In genomic region chr3:68493170-68493585, GRCm38 (mm10) we compare ENCODE assay signal across 8 mouse cellular contexts.
DNase-seq lines count a peak whose midpoint lies in the region; ATAC-seq and TF ChIP-seq lines count a peak whose summit lies in the region.

No protein-coding gene starts in this region.

- no peaks in the 10 kb centered on the region for H3K27me3 ChIP-seq in C2C12 (ENCODE audit: control insufficient read depth, insufficient read depth, insufficient read length)
- H3K27me3 ChIP-seq in forebrain, embryonic 12.5 days = peaks cover 27% of the 10 kb centered on the region
- 0 out of 2 replicates have a peak, but pooled peaks cover 4% of the 10 kb centered on the region for H3K27me3 ChIP-seq in hindbrain, embryonic 14.5 days (ENCODE audit: control insufficient read depth, insufficient read depth, low read length)
- peaks cover 16% of the 10 kb centered on the region for H3K27me3 ChIP-seq in liver, adult 2 months (ENCODE audit: control insufficient read depth, insufficient read depth, low read length)
- H3K27me3 ChIP-seq in midbrain, postnatal 0 days (ENCODE audit: insufficient read depth, low read length) = no peaks in the 10 kb centered on the region

- peaks cover 18% of the 10 kb centered on the region for H3K4me1 ChIP-seq in forebrain, embryonic 12.5 days
- 0 out of 2 replicates have a peak, but pooled peaks cover 4% of the 10 kb centered on the region for H3K4me1 ChIP-seq in hindbrain, embryonic 14.5 days (replicated peaks; ENCODE audit: control insufficient read depth, insufficient read depth, low read length)
- H3K4me1 ChIP-seq in liver, adult 2 months (ENCODE audit: control insufficient read depth, insufficient read depth, low read length) = peaks cover 7% of the 10 kb centered on the region
- H3K4me1 ChIP-seq in midbrain, postnatal 0 days (ENCODE audit: insufficient read depth, low read length) = 0 out of 2 replicates have a peak, but pooled peaks cover 4% of the 10 kb centered on the region

- no peak for TF ChIP-seq CTCF in C2C12 (IDR thresholded peaks at IDR 0.05; ENCODE audit: control insufficient read depth, insufficient read depth, insufficient read length)
- no peak for TF ChIP-seq CTCF in liver, adult 2 months (IDR thresholded peaks at IDR 0.05; ENCODE audit: low read depth, low read length)
- no peak; the same call in 1 of the 2 replicates for TF ChIP-seq CTCF in midbrain, postnatal 0 days (IDR thresholded peaks at IDR 0.05)

- H3K9me3 ChIP-seq in forebrain, embryonic 12.5 days = no peaks in the 10 kb centered on the region
- no peaks in the 10 kb centered on the region for H3K9me3 ChIP-seq in hindbrain, embryonic 14.5 days (ENCODE audit: control insufficient read depth, low read length)
- no peaks in the 10 kb centered on the region for H3K9me3 ChIP-seq in midbrain, postnatal 0 days (ENCODE audit: low read length)

- peak overlapping the region; percentile 71 for H3K4me3 ChIP-seq in C2C12 (ENCODE audit: insufficient read depth, poor library complexity, severe bottlenecking)
- peak overlapping the region; percentile 69 for H3K4me3 ChIP-seq in forebrain, embryonic 12.5 days (replicated peaks)
- H3K4me3 ChIP-seq in hindbrain, embryonic 14.5 days (replicated peaks; ENCODE audit: low read length) = peak overlapping the region; percentile 75
- peak overlapping the region; percentile 100 for H3K4me3 ChIP-seq in liver, adult 2 months (ENCODE audit: insufficient read depth, low read depth, low read length)
- H3K4me3 ChIP-seq in midbrain, postnatal 0 days (ENCODE audit: low read depth, low read length) = peak overlapping the region; percentile 75

- peaks cover 12% of the 10 kb centered on the region for H3K36me3 ChIP-seq in C2C12 (ENCODE audit: control insufficient read depth, insufficient read depth)
- no peaks in the 10 kb centered on the region for H3K36me3 ChIP-seq in forebrain, embryonic 12.5 days (replicated peaks)
- no peaks in the 10 kb centered on the region for H3K36me3 ChIP-seq in hindbrain, embryonic 14.5 days (replicated peaks; ENCODE audit: control insufficient read depth, insufficient read depth)
- no peaks in the 10 kb centered on the region for H3K36me3 ChIP-seq in liver, adult 2 months (ENCODE audit: control insufficient read depth, insufficient read depth, low read length)
- no peaks in the 10 kb centered on the region for H3K36me3 ChIP-seq in midbrain, postnatal 0 days (ENCODE audit: insufficient read depth, low read length)

- peak overlapping the region; percentile 70 for H3K9ac ChIP-seq in forebrain, embryonic 12.5 days
- peak overlapping the region; percentile 79 for H3K9ac ChIP-seq in hindbrain, embryonic 14.5 days
- peak overlapping the region; percentile 96 for H3K9ac ChIP-seq in liver, adult 2 months (ENCODE audit: low read depth, low read length)
- peak overlapping the region; percentile 75 for H3K9ac ChIP-seq in midbrain, postnatal 0 days (replicated peaks; ENCODE audit: low read length, poor library complexity, severe bottlenecking)

- under 1% methylated on average over 12 of the region's 12 CpGs for WGBS in forebrain, embryonic 12.5 days
- under 1% methylated on average over 12 of the region's 12 CpGs for WGBS in hindbrain, embryonic 14.5 days
- 14% methylated on average over 12 of the region's 12 CpGs for WGBS in liver, adult 2 months
- 4% methylated on average over 12 of the region's 12 CpGs for WGBS in midbrain, postnatal 0 days

- peak; percentile 96 for DNase-seq in ZHBTc4 (ENCODE audit: low read depth, low spot score)
- no peak for DNase-seq in hindbrain, embryonic 14.5 days (ENCODE audit: low spot score)
- DNase-seq in liver, adult 2 months (ENCODE audit: extremely low read depth, low read depth, low spot score) = peak; percentile 16
- DNase-seq in midbrain, postnatal 0 days (ENCODE audit: low spot score) = peak; percentile 31
- DNase-seq in spleen, postnatal 4 days (ENCODE audit: low spot score in 2 of 2) = no peak
- DNase-seq in layer of hippocampus, adult 18-20 months (ENCODE audit: low spot score in 2 of 2) = no peak

- H3ac ChIP-seq in C2C12 (ENCODE audit: control insufficient read depth, insufficient read length, low read depth) = peak overlapping the region; percentile 76

- TF ChIP-seq POLR2A in liver, adult 2 months (IDR thresholded peaks at IDR 0.05; ENCODE audit: extremely low read depth, insufficient read depth, low read length) = no peak

- peak; percentile 1 for ATAC-seq in forebrain, embryonic 12.5 days (ENCODE audit: low FRiP score)
- ATAC-seq in hindbrain, embryonic 14.5 days (ENCODE audit: low FRiP score) = 0 out of 2 replicates have a peak, but pooled peaks have one; percentile 0
- peak; percentile 8; the same call in 1 of the 2 replicates for ATAC-seq in midbrain, postnatal 0 days (ENCODE audit: low FRiP score)

- H3K4me2 ChIP-seq in forebrain, embryonic 12.5 days = peak overlapping the region; percentile 99
- H3K4me2 ChIP-seq in hindbrain, embryonic 14.5 days (replicated peaks) = peak overlapping the region; percentile 99
- H3K4me2 ChIP-seq in midbrain, postnatal 0 days (ENCODE audit: low read depth, low read length, poor library complexity, severe bottlenecking) = peak overlapping the region; percentile 97

- H3K79me2 ChIP-seq in C2C12 (ENCODE audit: control insufficient read depth, insufficient read depth) = peaks cover 37% of the 10 kb centered on the region
- H3K79me2 ChIP-seq in liver, adult 2 months (ENCODE audit: control insufficient read depth, insufficient read depth, low read length) = no peaks in the 10 kb centered on the region

- H3K27ac ChIP-seq in forebrain, embryonic 12.5 days = peak overlapping the region; percentile 80
- peak overlapping the region; percentile 82 for H3K27ac ChIP-seq in hindbrain, embryonic 14.5 days
- H3K27ac ChIP-seq in liver, adult 2 months (replicated peaks; ENCODE audit: insufficient read depth, low read depth, low read length) = peak overlapping the region; percentile 85
- H3K27ac ChIP-seq in midbrain, postnatal 0 days (ENCODE audit: low read depth, low read length) = peak overlapping the region; percentile 55

- peaks cover 27% of the 10 kb centered on the region for H3K79me3 ChIP-seq in C2C12 (ENCODE audit: low read depth)

TF ChIP-seq in C2C12, 6 proteins besides CTCF, POLR2A, EP300 and RAD21:
- TF ChIP-seq MYOD1 (IDR thresholded peaks at IDR 0.05; ENCODE audit: control insufficient read depth, insufficient read length, low read depth) (no peak), CEBPB (IDR thresholded peaks at IDR 0.05; ENCODE audit: low read depth) (no peak), MAX (IDR thresholded peaks at IDR 0.05) (no peak), FOSL1 (IDR thresholded peaks at IDR 0.05; ENCODE audit: insufficient read depth, low read length, poor library complexity, severe bottlenecking) (no peak), MYOG (IDR thresholded peaks at IDR 0.05; ENCODE audit: control insufficient read depth, extremely low read depth, insufficient read length) (no peak), USF1 (IDR thresholded peaks at IDR 0.05; ENCODE audit: low read depth) (no peak)

Comparison
In these comparisons a context has a peak if more than half of its experiments do, and no peak if none do; other contexts are left out.
1. DNase-seq: peak in ZHBTc4 (single experiment), liver, adult 2 months (single experiment) and midbrain, postnatal 0 days (single experiment); none in hindbrain, embryonic 14.5 days (single experiment), spleen, postnatal 4 days (0 of 2) and layer of hippocampus, adult 18-20 months (0 of 2).
2. Peak in every context shown above with its lines, with median percentiles within 50 percentile points of each other: H3K4me3 ChIP-seq, ATAC-seq, H3K27ac ChIP-seq, H3K4me2 ChIP-seq and H3K9ac ChIP-seq.